Mouse (Mus musculus) Muller cell, postnatal 12 days (primary cell): ENCODE data around the gene Ly6g6c.

ENCODE experiments used
- DNase-seq: peaks from one replicate; pipeline ENCODE4 v3.0.0-alpha.2; 2015; ENCODE audit errors: inconsistent ontology term

The Ly6g6c gene

DNA sequence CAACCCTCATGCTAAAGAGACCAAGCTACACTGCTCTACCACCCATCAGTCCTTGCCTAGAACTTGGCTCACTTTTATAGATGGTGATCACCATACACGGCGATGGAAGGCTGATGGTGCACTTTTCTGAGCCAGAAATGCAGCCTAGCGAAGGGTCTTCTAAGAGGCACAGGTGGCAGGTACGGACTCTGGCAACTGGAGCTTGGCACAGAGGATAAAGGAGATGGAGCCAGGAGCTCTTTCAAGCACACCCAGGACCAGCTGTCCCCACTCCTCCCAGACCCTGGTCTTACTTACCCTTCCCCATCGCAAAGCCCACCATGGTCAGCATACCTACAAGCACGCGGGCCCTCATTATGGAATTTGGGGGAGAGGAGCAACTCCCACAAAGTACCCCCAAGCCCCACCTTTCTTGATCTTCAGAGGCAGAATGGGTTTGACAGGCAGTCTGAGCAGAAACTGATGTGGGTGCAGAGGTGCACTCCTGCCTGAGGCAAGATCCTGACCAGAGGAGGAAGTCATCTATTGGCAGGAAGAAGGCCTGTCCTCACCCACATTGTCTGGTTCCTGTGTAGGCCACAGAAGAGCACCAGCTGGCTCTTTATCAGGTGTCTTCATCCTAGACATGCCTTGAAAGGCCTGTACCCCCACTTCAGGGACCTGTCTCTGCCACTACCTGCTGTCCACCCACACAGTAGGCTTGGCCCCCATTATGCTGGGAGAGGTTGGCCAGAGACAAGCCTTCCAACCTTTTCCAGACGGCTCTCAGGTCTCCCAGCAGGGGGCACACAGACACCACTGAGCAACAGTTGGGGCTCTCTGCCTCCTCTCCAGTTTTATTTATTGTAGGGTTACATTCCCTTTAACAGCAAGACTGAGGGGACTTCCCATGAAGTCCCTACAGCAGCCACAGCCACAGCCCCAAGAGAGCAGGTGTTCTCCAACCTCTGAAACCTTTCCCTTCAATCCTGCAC, 50.1 kb downstream of the Ly6g6c start, which contains the start of gene Ly6g5b:
Gene Ly6g5b, minus strand, starts transcription at position 383 of the 974 bp plus-strand sequence.
- no peak for DNase-seq
